Mouse (Mus musculus) liver, embryonic 14 days (tissue): ENCODE data around the gene BC100530. TPM values are rescaled to one million over a fixed set of nuclear protein-coding genes. Genes with fewer than 3 reads are reported as not detected.

Experiments used
- polyA plus RNA-seq: library from polyadenylated mRNA; depleted of rRNA; stranded (reverse); fragments of >200 nt; gene quantifications from 2 replicates; pipeline ENCODE4 v1.2.3, GENCODE M21; 2012; rRNA removed

BC100530 gene
- 81.1 and 121 TPM in 2 replicates for polyA plus RNA-seq

DNA sequence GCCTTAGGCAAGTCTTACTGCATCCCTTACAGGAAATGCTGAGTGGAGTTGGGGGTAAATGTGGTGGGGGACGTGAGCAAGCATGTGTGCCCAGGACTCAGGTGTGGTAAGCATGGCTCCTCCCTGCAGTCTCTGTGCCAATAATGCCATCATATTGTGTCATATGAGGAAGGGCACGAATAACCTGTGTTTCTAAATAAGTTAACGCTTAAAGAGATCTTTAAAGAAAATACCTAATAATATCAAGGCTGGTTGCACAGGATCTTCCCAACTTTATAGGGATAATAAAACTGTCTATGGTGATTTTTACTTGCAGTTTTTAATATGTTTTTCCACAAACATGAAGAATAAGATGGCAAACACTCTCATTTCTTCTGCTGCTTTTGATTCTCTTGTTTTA lies at the start of gene BC100530:
TSS of gene BC100530 (minus strand) at position 101 of the 400 bp plus-strand sequence.

DNA sequence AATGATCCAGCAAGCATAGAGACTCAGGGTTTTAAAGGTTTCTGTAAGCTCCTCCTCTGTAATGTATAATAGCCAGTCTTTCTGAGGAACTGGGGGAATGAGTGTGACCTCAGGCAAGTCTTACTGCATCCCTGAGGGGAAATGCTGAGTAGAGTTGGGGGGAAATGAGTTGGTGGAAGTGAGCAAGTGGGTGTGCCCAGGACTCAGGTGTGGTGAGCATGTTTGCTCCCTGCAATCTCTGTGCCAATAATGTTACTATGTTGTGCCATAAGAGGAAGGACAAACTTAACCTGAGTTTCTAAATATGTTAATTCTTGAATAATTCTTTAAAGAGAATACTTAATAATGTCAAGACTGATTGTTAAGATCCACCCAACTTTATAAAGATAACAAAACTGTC lies 40.8 kb upstream of the BC100530 start, which contains the start of gene Stfa2:
TSS of gene Stfa2 (minus strand) at position 101 of the 400 bp plus-strand sequence.

DNA sequence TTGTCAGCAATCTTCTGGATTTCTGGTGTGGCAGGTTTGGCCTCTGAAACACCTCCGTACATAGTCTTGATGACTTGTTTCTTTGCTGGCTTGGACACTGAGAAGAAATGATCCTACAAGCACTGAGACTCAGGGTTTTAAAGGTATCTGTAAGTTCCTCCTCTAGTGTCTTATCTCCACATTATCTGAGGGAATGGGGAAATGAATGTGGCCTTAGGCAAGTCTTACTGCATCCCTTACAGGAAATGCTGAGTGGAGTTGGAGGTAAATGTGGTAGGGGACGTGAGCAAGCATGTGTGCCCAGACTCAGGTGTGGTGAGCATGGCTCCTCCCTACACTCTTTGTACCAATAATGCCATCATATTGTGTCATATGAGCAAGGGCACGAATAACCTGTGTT lies 33.3 kb downstream of the BC100530 start, which contains the start of gene BC117090:
TSS of gene BC117090 (minus strand) at position 101 of the 400 bp plus-strand sequence.

Other genes starting within 250 kb of the BC100530 start
- not detected in 2 replicates for gene Csta1, start 236.5 kb downstream of the BC100530 start, polyA plus RNA-seq
- 29.8 and 44.8 TPM in 2 replicates for gene Stfa2l1, start 210.9 kb downstream of the BC100530 start, polyA plus RNA-seq
- 78.4 and 119 TPM in 2 replicates for gene Gm5483, start 183.5 kb downstream of the BC100530 start, polyA plus RNA-seq
- 0.40 and 1.3 TPM in 2 replicates for gene Gm5416, start 157.3 kb downstream of the BC100530 start, polyA plus RNA-seq
- 2.1 and 2.8 TPM in 2 replicates for gene 2010005H15Rik, start 146.3 kb downstream of the BC100530 start, polyA plus RNA-seq
- gene Stfa1, start 90.8 kb downstream of the BC100530 start, polyA plus RNA-seq: 108 and 154 TPM in 2 replicates
- 0.25 and 0.39 TPM in 2 replicates for gene BC117090, start 33.4 kb downstream of the BC100530 start, polyA plus RNA-seq
- 10.6 and 15.7 TPM in 2 replicates for gene Stfa2, start 40.7 kb upstream of the BC100530 start, polyA plus RNA-seq
- 31.3 and 50.9 TPM in 2 replicates for gene Stfa3, start 87.6 kb upstream of the BC100530 start, polyA plus RNA-seq
- gene Casr, start 194.4 kb upstream of the BC100530 start, polyA plus RNA-seq: not detected in 2 replicates